Comparison of ENCODE assay signal across 8 mouse cellular contexts in genomic region chr17:30590417-30591198, GRCm38 (mm10). TPM values are rescaled to one million over a fixed set of nuclear protein-coding genes. Genes with fewer than 3 reads are reported as not detected.
DNase-seq lines count a peak whose midpoint lies in the region; ATAC-seq and TF ChIP-seq lines count a peak whose summit lies in the region.

No protein-coding gene starts in this region.

- DNase-seq in heart, adult 11 months: peak; percentile 94
- no peak for DNase-seq in heart, embryonic 10.5 days (ENCODE audit: low spot score)
- DNase-seq in R1 (ENCODE audit: low read depth, low spot score): peak; percentile 92
- peak; percentile 72 for DNase-seq in hindbrain, embryonic 11.5 days (ENCODE audit: low spot score)
- peak; percentile 72 for DNase-seq in layer of hippocampus, adult 9-11 months

- no peak overlapping the region for H3K4me3 ChIP-seq in heart, embryonic 10.5 days
- no peak overlapping the region for H3K4me3 ChIP-seq in cortical plate, adult 2 months (ENCODE audit: insufficient read depth, low read length)
- no peak overlapping the region for H3K4me3 ChIP-seq in hindbrain, embryonic 11.5 days (ENCODE audit: low read depth, low read length)
- no peak overlapping the region for H3K4me3 ChIP-seq in small intestine, adult 2 months (ENCODE audit: low read depth, low read length)

- 58% methylated on average over 17 of the region's 17 CpGs for WGBS in heart, embryonic 10.5 days
- 48% methylated on average over 17 of the region's 17 CpGs for WGBS in hindbrain, embryonic 11.5 days
- WGBS in small intestine, adult 2 months: 63% methylated on average over 17 of the region's 17 CpGs

- H3K4me1 ChIP-seq in heart, embryonic 10.5 days: 0 out of 2 replicates have a peak, but pooled peaks cover 6% of the 10 kb centered on the region
- no peaks in the 10 kb centered on the region for H3K4me1 ChIP-seq in cortical plate, adult 2 months (ENCODE audit: control insufficient read depth, insufficient read depth, low read length)
- no peaks in the 10 kb centered on the region; the same call in 1 of the 2 replicates for H3K4me1 ChIP-seq in hindbrain, embryonic 11.5 days (replicated peaks; ENCODE audit: control insufficient read depth, insufficient read depth, low read length)
- no peaks in the 10 kb centered on the region for H3K4me1 ChIP-seq in small intestine, adult 2 months (ENCODE audit: control insufficient read depth, insufficient read depth, insufficient read length, low read length)

- H3K36me3 ChIP-seq in heart, embryonic 10.5 days: peaks cover 30% of the 10 kb centered on the region
- no peaks in the 10 kb centered on the region for H3K36me3 ChIP-seq in hindbrain, embryonic 11.5 days (ENCODE audit: control insufficient read depth, insufficient read depth, low read length)
- H3K36me3 ChIP-seq in small intestine, adult 2 months (ENCODE audit: control insufficient read depth, insufficient read depth, low read length): peaks cover 29% of the 10 kb centered on the region

- TF ChIP-seq CTCF in cortical plate, adult 2 months (IDR thresholded peaks at IDR 0.05; ENCODE audit: extremely low read depth, insufficient read depth, low read length): peak; percentile 49
- TF ChIP-seq CTCF in small intestine, adult 2 months (IDR thresholded peaks at IDR 0.05; ENCODE audit: extremely low read depth, insufficient read length, insufficient replicate concordance, low read depth, low read length): peak; percentile 27; the same call in 1 of the 2 replicates

- TF ChIP-seq POLR2A in cortical plate, adult 2 months (IDR thresholded peaks at IDR 0.05; ENCODE audit: extremely low read depth, insufficient read depth, low read length): no peak
- TF ChIP-seq POLR2A in small intestine, adult 2 months (IDR thresholded peaks at IDR 0.05; ENCODE audit: low read depth, low read length): no peak

- no peaks in the 10 kb centered on the region for H3K9me3 ChIP-seq in heart, embryonic 10.5 days
- no peaks in the 10 kb centered on the region for H3K9me3 ChIP-seq in hindbrain, embryonic 11.5 days (ENCODE audit: control insufficient read depth, low read length)

- no peak for ATAC-seq in hindbrain, embryonic 11.5 days (ENCODE audit: low FRiP score)
- peak; percentile 74 for ATAC-seq in megakaryocyte-erythroid progenitor cell, adult 5-6 weeks (replicated peaks; ENCODE audit: low FRiP score, low TSS enrichment, poor library complexity, severe bottlenecking)

- no peak overlapping the region for H3K27ac ChIP-seq in heart, embryonic 10.5 days
- H3K27ac ChIP-seq in cortical plate, adult 2 months (ENCODE audit: insufficient read depth, low read length): no peak overlapping the region
- H3K27ac ChIP-seq in hindbrain, embryonic 11.5 days (ENCODE audit: low read depth, low read length): no peak overlapping the region
- H3K27ac ChIP-seq in small intestine, adult 2 months (ENCODE audit: insufficient read depth, low read depth, low read length): no peak overlapping the region

- H3K27me3 ChIP-seq in heart, embryonic 10.5 days (ENCODE audit: insufficient read depth, poor library complexity, severe bottlenecking): no peaks in the 10 kb centered on the region
- no peaks in the 10 kb centered on the region for H3K27me3 ChIP-seq in hindbrain, embryonic 11.5 days (ENCODE audit: control insufficient read depth, insufficient read depth, low read length)
- H3K27me3 ChIP-seq in small intestine, adult 2 months (ENCODE audit: control insufficient read depth, insufficient read depth, low read length): no peaks in the 10 kb centered on the region

- H3K9ac ChIP-seq in hindbrain, embryonic 11.5 days (ENCODE audit: low read depth, low read length): no peak overlapping the region

- no peak overlapping the region for H3K4me2 ChIP-seq in hindbrain, embryonic 11.5 days (replicated peaks; ENCODE audit: low read depth, low read length)

RNA-seq across cellular contexts. Expression of gene Btbd9, which starts 14.3 kb away (rescaled TPM):
- 47.7 and 59.8 TPM in 2 replicates for polyA plus RNA-seq in heart, embryonic 10.5 days (2016; fragmentation: Nextera tagmentation; extraction: Ambion mirVana)
- 43.5 and 50.2 TPM in 2 replicates for polyA plus RNA-seq in cortical plate, adult 2 months (2012; rRNA removed)
- 62.7 and 63.0 TPM in 2 replicates for polyA plus RNA-seq in hindbrain, embryonic 11.5 days (2014; fragmentation: Nextera tagmentation; extraction: Ambion mirVana)
- 19.8 and 34.0 TPM in 2 replicates for total RNA-seq in megakaryocyte-erythroid progenitor cell, adult 5-6 weeks (2014; fragmentation: Nextera tagmentation)
- total RNA-seq in megakaryocyte-erythroid progenitor cell, adult 5-6 weeks (2017): 8.5 and 22.3 TPM in 2 replicates
- 8.0 and 31.2 TPM in 2 replicates for polyA plus RNA-seq in small intestine, adult 2 months (2012; rRNA removed)

RNA-seq across cellular contexts. Expression of gene Dnah8, which starts 33.5 kb away (rescaled TPM):
- polyA plus RNA-seq in heart, embryonic 10.5 days (2016; fragmentation: Nextera tagmentation; extraction: Ambion mirVana): 3.0 and 3.4 TPM in 2 replicates
- polyA plus RNA-seq in cortical plate, adult 2 months (2012; rRNA removed): 0.49 and 0.50 TPM in 2 replicates
- polyA plus RNA-seq in hindbrain, embryonic 11.5 days (2014; fragmentation: Nextera tagmentation; extraction: Ambion mirVana): 0.92 and 2.4 TPM in 2 replicates
- total RNA-seq in megakaryocyte-erythroid progenitor cell, adult 5-6 weeks (2014; fragmentation: Nextera tagmentation): 49.4 and 90.6 TPM in 2 replicates
- 23.5 and 54.2 TPM in 2 replicates for total RNA-seq in megakaryocyte-erythroid progenitor cell, adult 5-6 weeks (2017)
- polyA plus RNA-seq in small intestine, adult 2 months (2012; rRNA removed): 2.9 and 10.7 TPM in 2 replicates

RNA-seq across cellular contexts. Expression of gene Glo1, which starts 36.1 kb away (rescaled TPM):
- polyA plus RNA-seq in heart, embryonic 10.5 days (2016; fragmentation: Nextera tagmentation; extraction: Ambion mirVana): 219 and 228 TPM in 2 replicates
- polyA plus RNA-seq in cortical plate, adult 2 months (2012; rRNA removed): 114 and 115 TPM in 2 replicates
- 250 TPM in 2 replicates for polyA plus RNA-seq in hindbrain, embryonic 11.5 days (2014; fragmentation: Nextera tagmentation; extraction: Ambion mirVana)
- 162 and 174 TPM in 2 replicates for total RNA-seq in megakaryocyte-erythroid progenitor cell, adult 5-6 weeks (2014; fragmentation: Nextera tagmentation)
- 182 and 194 TPM in 2 replicates for total RNA-seq in megakaryocyte-erythroid progenitor cell, adult 5-6 weeks (2017)
- 13.7 and 38.9 TPM in 2 replicates for polyA plus RNA-seq in small intestine, adult 2 months (2012; rRNA removed)
